Mouse (Mus musculus): ENCODE results near the gene Ndufb10. TPM values are rescaled to one million over a fixed set of nuclear protein-coding genes. Genes with fewer than 3 reads are reported as not detected.
A peak's percentile ranks its signal among the peaks of the same experiment; 100 is the strongest.

Gene Ndufb10
- 100 to 1,000 TPM; 493 to 532 TPM for total RNA-seq (2021)
- long read RNA-seq, experiment 1, transcript Ndufb10-201 (4 exons, 732 nt) = major isoform, 1,637 of 1,767 reads
- long read RNA-seq, experiment 1, transcript Ndufb10-204 (2 exons, 430 nt) = minor isoform, 43 of 1,767 reads
- long read RNA-seq, experiment 1, partial matches to known transcripts = 60 of 1,767 reads
- long read RNA-seq, experiment 1, other reads (novel, unspliced or antisense) = 25 of 1,767 reads
- long read RNA-seq, experiment 2, transcript Ndufb10-201 (4 exons, 732 nt) = major isoform, 1,119 of 1,204 reads
- long read RNA-seq, experiment 2, transcript Ndufb10-204 (2 exons, 430 nt) = minor isoform, 30 of 1,204 reads
- long read RNA-seq, experiment 2, partial matches to known transcripts = 31 of 1,204 reads
- long read RNA-seq, experiment 2, other reads (novel, unspliced or antisense) = 20 of 1,204 reads

DNA sequence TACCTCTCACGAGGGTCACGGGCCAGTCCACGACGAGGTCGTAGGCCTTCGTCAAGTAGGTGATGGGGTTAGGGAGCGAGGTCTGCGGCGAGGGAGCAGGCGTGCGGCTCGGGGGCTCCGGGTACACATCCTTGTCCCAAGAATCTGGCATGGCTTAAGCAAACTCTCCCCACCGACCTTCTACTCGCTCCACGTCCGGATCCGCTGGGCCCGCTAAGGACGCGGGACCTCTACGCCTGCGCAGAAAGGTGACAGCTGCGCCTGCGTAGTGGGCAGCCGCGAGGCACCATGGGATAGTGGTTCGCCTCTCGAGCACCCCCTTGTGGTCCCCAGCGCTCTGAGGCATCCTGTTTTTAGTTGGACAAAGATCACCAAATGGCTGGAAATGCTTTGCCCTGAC, at the start of gene Ndufb10:
Ndufb10 (minus strand) TSS at position 295 of the 400 bp plus-strand sequence.
- DNase-seq = peak; percentile 90

DNA sequence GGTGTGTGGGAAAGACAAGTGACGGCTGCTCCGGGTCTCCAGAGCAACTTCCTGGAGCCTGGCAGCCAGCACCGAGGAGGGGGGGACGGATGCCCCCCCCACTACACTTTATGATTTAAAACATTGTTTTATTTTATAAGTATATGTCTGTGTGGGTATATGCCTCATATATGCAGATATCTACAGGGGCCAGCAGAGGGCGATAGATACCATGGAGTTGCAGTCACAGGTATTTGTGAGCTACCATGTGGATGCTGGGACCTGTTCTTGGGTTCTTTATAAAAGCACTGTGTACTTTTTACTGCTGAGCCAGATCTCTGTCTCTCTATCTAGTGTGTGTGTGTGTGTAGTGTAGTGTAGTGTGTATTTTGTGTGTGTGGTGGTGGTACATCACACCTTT, 49.0 kb upstream of the Ndufb10 start:
- no peak for DNase-seq

GRCm38 (mm10) chr17:24769146-24769545, 44.9 kb upstream of the Ndufb10 start:
- no peak for DNase-seq

GRCm38 (mm10) chr17:24766266-24766875, 42.1 kb upstream of the Ndufb10 start:
- DNase-seq = no peak

DNA sequence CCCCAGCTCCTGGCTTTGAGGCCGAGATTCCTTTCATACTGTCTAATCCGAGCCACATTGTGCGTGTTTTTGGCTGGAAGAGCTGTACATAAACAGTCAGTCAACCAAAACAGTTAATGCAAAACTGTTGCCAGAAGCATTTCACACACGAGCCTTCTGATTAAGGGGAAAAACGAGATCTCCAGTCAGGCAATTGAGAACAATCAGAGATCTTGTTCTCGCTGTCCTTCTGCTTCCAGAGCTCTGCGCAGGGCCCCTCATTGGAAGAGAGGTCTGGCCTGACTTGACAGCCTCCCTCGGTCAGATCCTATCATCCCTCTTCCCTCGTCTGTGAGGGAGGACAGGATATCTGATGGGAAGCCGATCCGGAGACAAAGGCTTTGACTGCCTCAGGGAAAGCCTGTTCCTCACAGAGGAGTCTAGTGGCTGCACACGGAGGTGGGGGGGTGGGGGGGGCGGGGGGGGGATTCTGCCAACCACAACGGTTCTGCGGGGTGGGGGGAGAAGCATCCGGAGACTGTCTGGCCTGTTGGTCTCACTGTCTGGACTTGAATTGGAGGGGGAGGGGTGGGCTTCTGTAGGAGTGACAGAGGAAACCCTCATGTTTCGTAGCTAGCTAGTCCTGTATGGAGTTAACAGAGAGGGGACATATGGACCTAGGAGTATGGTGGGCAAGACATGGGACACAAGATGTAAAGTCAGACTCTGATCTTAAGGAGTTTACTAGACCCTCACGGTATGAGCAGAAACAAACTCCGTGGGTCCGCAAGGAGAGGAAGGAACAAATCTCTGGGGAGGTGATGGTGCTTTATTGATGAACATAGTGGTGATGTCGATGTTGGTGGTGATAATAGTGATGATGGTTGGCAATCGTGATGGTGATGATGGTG, 41.0 kb upstream of the Ndufb10 start:
- no peak for DNase-seq

DNA sequence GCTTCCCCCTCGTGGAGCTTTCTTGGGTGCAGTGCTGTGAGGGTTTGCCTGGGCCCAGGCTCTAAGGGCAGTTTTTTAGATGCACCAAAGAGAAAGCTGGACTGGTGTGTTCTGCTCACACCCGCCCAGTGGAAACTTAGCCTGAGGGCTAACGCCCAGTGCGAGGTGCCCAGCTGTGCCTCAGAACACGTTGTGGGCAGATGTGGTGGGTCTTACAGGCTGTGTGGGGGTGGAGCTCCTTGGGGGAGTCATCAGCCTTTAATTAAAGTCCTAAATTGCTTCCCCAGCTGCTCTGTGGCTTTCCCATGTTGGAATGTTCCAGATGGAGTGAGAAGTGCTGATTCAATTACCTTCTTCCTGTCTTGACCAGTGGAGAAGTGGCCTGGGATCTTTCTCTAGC, 36.8 kb upstream of the Ndufb10 start:
- no peak for DNase-seq

DNA sequence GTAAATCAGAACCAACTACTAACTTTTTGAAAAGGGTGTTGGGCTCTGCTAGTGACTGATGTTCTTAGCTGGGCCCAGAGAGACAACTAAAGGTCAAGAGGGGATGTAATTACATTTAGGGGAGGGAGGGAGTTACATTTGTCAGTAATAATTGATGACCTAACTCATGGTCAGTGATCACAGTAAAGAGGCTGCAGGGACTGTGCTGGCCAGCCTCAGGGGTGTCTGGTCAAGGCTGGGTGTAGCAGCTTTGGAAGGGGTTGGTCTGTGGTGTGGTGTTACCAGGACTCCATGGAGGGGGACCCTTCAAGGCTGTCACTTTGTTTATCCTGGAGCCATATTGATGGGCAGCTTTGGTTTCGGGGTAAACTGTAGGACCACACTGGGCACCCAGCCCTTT, 33.1 kb upstream of the Ndufb10 start:
- DNase-seq = no peak

GRCm38 (mm10) chr17:24752415-24753394, 28.4 kb upstream of the Ndufb10 start, which contains the start of gene Hs3st6:
Gene Hs3st6, plus strand, starts transcription at chr17:24752988.
- no peak for DNase-seq

GRCm38 (mm10) chr17:24751528-24751927, 27.2 kb upstream of the Ndufb10 start:
- no peak for DNase-seq

DNA sequence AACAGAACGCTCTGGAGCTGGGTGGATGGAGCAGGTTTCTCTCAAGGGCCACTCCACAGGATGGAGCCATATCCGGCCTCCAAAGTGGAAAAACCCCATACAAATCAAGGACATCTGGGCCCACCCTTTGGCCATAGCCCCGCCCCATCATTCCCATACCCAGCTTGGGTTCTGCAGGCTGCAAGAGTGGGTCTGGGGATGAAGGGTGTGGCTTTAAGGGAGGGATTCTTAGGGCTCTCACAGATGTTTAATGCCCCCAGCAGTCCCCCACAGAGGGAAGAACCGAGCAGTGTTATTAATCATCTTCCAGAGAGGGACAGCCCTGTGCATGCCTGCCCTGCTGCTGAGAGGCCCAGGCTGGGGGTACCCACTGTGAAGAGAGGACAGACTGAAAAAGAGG, 22.7 kb upstream of the Ndufb10 start:
- DNase-seq = no peak

- DNase-seq = peak; percentile 63
Measured at GRCm38 (mm10) chr17:24745526-24746497, 21.5 kb upstream of the Ndufb10 start.

DNA sequence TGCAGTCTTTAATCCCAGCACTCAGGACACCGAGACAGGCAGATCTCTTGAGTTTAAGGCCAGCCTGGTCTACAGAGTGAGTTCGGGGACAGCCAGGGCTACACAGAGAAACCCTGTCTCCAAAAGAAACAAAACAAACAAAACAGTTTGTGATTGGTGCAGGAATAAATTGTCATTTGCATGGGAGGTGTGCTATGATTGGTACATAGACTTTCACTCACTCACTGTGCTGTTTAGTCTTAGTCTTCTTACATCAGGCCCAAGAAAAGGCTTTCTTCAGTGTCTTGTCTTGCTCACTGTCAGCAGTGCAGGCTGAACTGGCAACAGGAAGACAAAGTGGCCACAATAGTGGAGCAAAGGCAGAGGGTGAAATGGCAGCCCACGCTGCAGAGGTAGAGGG, 20.1 kb upstream of the Ndufb10 start:
- no peak for DNase-seq

- no peak for DNase-seq
Measured at GRCm38 (mm10) chr17:24743896-24744295, 19.6 kb upstream of the Ndufb10 start.

- no peak for DNase-seq
Measured at GRCm38 (mm10) chr17:24742307-24742706, 18.0 kb upstream of the Ndufb10 start.

- DNase-seq = no peak
Measured at GRCm38 (mm10) chr17:24739926-24740325, 15.6 kb upstream of the Ndufb10 start.

GRCm38 (mm10) chr17:24738238-24738637, 14.0 kb upstream of the Ndufb10 start:
- DNase-seq = no peak

DNA sequence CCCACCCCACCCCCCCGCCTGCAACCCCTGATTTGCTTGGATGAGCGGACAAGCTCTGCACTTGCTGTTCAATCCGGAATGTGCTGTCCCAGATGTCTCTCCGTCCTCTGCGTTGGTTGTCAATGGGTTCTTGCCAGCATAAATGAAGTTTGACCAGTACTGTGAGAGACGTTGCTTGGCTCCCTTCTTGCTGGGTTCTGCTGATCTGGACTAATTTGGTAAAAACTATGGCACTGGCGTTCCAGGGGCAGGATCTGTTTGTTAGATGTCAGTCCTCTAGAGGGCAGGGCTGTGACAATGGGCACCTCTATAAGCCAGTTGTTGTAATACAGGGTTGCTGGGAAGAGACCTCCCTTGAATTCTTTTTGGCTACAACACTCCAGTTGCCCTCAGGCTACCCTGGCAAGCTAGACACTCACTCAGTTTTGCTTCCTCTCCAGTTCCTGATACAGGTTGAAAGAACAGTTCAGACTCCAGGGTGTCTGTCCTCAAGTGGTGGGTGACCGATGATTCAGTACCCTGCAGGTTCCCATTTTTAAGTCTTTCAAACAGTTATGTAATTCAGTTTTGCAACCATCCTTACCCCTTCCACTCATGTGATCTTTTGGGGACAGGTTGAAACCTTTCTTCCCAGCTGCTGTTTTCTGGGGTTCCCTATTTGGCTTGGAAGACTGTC, 13.0 kb upstream of the Ndufb10 start:
- DNase-seq = no peak

- DNase-seq = peak; percentile 98
Measured at GRCm38 (mm10) chr17:24736330-24737051, 12.2 kb upstream of the Ndufb10 start, which contains the start of gene Msrb1. Gene Msrb1, plus strand, starts transcription at chr17:24736642.

GRCm38 (mm10) chr17:24735446-24735845, 11.2 kb upstream of the Ndufb10 start:
- no peak for DNase-seq
